Mouse (Mus musculus) ES-Bruce4 (cell line): Measurements from ENCODE around the gene Zfp961.

Experiments
- CTCF ChIP-seq: IDR thresholded peaks from one replicate; pipeline ENCODE4 v1.8.1; 2011; ENCODE audit warnings: low read depth, low read length
- POLR2A ChIP-seq: IDR thresholded peaks from one replicate; pipeline ENCODE4 v1.8.1; 2011; ENCODE audit warnings: low read length; ENCODE audit not compliant: insufficient read depth

DNA sequence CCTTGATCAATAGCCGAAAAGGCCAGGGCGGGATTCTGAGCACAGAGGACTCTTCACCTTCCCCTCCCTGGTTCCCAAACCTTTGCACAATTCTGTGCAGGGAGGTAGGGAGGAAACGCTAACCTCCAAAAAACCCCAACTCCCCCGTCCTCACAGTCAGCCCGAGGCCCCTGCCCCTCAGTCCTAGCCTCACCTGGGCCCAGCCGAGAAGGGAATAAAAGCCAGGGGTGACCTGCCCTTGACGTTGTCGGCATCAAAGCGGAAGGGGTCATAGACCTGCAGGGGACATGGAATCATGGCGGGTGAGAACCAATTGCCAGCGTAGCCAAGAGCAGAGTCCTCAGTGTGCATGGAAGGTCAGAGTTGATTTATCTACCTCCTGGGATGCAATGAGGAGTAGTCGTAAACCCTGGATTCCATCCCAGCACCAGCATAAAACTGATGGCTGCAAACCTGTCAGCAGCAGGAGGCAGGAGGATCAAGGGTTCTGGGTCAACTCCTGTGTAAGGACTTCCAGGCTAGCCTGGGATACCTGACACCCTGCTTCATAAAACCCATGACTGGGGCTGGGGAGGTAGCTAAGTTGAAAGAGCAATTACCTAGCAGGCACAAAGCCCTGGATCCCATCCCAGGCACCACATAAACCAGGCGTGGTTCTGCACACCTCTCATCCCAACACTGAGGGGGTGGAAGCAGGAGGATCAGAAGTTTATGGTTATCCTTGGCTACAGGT is 38.2 kb downstream of the Zfp961 start:
- TF ChIP-seq POLR2A (no peak), CTCF (no peak)
